Mouse (Mus musculus) kidney, postnatal 25 days (tissue): ENCODE measurements around the gene Itpr1.

Experiments used
- DNase-seq, 2 experiments: peaks; one replicate each; pipeline ENCODE4 v3.0.0; 2021; ENCODE audit warnings: mixed read lengths in 2 of 2

The Itpr1 gene

DNA sequence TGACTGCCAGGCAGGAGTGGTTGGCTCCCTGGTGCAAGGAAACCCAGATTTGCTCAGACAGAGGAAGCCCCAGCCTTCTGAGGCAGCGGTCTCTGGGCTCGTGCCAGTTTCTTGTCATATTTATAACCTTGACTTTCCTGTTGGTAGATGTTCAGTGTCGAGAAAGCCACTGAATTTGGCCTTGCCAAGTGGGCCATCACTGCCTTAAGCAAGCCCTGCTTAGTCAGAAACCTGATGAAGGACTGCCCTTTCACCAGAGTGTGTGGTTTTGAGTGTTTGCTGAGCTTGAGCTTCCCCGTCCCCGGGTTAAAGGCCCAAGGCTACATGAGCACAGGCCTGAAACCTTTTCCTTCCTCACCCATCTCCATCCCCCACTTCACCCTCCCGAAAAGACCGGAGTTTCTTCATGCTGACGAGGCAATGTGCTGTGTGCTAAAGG is 263.9 kb downstream of the Itpr1 start:
- peak; percentile 81 to 83 for DNase-seq

DNA sequence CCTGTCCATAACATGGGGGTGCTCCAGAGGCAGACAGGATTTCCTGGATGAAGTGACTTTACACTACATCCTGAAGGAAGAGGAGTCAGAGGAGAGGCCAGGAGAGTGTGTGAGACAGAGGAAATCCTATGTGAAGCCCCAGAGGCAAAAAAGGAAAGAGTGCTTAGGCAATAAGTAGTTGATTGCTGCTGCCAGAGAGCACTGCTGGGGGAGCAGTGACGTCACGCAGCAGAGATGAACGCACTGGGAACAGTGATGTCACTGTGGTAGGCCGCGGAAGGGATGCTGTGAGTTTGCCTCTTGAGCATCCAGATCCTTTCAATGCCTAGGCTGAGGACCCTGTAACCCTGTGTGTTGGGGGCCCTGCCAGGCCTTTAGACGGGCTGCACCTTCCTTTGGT is 264.7 kb downstream of the Itpr1 start:
- DNase-seq = no peak

DNA sequence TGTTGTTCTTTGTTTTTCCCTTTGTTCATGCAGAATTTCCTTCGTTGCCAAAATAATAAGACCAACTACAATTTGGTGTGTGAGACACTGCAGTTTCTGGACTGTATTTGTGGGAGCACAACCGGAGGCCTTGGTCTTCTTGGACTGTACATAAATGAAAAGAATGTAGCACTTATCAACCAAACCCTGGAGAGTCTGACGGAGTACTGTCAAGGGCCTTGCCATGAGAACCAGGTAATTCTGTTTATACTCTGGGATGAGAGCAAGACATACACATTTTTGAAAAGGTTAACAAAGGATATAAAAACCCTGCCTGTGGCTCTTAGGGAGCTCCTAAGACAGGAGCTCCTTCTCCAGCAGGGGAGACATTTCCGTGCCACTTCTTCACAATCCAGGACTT is 268.3 kb downstream of the Itpr1 start:
- peak in 1 of 2 experiments; percentile 7 for DNase-seq

DNA sequence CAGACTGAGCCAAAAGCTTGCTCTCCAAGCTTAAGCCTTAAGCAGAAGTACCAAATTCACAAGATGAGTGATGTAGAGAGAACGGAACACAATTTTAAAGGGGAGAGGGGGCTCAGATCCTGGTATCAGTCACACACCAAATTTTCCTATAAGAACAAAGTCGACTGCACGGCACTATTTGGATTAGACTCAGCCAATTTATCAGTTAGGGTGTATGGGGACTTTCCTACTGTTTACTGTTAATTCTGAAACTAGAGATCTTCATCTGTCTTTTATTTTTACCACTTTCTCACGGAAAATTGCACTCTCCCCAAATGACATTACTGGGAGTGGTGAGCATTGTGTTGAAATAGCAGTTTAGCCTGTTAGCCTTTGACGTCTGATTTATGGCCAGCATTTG is 269.6 kb downstream of the Itpr1 start:
- peak in 1 of 2 experiments; percentile 0 for DNase-seq

DNA sequence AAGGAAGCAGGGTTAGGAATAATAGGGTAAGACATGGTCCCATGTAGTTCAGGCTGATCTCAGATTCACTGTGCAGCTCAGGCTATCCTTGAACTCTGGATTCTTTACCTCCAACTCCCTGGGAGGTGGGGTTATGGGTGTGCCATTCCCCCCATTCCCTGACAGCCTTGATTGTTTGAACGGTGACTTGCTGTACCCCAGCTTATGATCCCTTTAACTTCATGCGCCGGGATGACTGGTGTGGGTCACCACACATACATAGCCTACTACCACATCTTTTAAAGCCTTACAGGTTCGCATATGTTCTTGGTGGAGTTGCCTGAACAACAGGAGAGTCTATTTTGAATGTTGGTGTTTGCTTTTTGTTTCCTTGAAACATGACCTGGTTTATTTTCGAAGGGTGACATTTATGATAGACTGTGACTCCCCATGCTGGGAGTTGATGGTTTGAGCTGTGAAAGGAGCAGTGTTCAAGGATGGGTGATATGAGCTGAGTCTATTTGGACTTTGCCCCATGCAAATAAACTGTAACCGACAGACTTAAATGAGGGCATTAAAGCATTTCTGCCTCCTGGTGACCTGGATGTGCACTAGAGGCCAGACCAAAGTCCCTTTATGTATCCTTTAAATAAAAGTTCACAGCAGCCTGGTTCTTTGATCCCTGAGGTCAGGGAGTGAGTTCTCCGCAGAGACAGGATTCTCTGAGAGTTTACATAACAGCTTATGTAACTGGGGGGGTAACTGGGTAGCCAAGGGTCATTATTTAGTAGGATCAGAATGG is 273.5 kb downstream of the Itpr1 start:
- peak in 1 of 2 experiments; percentile 73 for DNase-seq

DNA sequence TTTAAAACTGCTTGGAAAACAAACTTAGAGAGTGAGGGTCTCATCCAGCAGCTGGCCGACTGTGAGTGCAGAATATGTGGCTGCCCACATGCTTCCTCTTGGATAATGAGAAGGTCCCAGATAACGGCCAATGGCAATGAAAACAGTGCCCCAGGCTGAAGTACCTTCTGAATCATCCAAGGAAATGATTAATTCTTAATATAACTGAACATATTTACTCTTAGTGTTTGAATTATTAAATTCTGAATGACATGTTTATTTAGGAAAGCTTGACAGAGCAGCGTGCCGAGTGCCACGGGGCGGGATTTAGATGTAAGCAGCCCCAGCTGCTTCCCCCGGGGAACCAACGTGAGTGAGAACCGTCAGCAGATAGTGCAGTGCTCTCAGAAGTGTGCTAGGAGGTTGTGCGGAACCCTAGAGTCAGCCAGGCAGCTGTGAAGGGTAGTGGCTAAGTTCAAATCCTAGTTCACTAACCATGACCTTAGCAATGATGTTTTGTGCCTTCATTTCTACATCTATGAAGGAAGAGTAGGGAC is 274.5 kb downstream of the Itpr1 start:
- DNase-seq = peak in 1 of 2 experiments; percentile 35

DNA sequence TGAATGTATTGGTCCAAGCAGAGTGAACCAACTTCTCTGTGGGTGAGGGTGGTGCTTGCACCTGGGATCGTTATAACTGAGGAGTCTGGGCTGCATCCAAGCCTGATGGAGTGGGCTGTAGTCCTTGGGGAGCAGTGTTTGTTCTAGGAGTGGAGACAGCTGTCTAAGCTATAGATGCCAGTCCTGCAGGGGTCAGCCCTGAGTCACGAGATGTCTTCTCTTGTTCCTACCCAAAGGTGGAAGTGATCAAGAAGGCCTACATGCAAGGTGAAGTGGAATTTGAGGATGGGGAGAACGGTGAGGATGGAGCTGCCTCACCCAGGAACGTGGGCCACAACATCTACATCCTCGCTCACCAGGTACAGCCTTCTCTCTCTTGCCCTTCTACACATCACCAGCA is 275.4 kb downstream of the Itpr1 start:
- peak; percentile 37 to 43 for DNase-seq

DNA sequence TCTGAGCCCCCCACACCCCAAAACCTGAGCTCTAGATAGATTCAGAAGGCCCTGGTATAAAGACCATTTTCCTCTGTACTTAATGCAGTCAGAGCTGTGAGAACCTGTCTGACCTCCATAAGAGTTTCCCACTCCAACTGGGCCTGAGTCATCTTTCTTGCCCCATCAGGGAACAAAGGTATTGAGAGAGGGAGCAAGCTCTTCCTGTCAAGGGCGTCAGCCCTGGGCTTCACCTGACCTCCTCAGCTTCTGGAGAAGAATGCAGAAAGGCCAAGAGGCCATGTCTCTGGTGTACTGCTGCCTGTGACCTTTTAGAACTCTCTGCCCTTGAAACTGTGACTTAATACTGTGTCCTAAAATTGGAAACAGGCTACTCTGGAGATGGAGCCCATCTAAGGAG is 279.1 kb downstream of the Itpr1 start:
- DNase-seq = peak in 1 of 2 experiments; percentile 35

DNA sequence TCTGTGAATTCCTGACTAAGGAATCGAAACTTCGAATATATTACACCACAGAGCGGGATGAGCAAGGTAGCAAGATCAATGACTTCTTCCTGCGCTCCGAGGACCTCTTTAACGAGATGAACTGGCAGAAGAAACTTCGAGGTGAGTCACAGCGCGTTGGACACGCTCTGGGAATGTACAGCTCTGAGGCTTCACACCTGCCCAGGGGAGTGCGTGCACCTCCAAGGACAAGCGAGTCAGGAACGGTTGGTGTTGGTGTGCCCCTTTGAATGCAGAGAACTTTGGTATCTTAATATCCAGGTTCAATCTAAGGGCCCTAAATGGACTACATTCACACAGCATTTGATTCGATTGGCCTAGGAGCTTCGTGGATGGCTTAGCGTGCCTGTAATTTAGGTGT is 280.9 kb downstream of the Itpr1 start:
- peak in 1 of 2 experiments; percentile 30 for DNase-seq

DNA sequence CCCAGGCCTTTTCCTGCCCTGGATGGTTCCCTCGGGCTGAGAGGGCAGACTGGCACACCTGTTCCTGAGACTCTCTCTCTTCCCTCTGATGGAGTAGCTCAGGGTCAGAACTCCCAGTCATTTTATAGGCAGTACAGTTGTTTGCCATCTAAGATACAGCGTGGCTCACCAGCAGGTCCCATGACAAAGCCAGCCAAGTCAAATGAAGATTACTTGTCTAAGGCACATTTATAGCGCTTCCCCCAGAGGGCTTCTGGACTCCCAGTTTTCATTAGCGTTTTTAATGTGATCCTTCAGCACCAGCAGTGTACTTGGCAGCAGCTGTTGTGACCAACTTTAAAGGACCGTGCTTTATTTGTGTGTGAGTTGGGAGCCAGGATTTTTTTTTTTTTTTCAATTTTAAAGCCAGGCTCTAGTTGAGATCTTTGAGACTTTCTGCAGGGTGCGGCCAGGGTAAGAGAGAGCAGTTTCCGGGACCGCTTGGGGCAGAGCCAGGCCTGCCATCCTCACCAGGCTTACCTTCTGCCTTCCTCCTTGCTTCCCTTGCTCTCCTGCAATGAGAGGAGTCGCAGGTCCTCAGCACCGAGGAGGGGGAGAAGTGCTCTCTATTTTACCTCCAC is 281.4 kb downstream of the Itpr1 start:
- DNase-seq = peak in 1 of 2 experiments; percentile 29

DNA sequence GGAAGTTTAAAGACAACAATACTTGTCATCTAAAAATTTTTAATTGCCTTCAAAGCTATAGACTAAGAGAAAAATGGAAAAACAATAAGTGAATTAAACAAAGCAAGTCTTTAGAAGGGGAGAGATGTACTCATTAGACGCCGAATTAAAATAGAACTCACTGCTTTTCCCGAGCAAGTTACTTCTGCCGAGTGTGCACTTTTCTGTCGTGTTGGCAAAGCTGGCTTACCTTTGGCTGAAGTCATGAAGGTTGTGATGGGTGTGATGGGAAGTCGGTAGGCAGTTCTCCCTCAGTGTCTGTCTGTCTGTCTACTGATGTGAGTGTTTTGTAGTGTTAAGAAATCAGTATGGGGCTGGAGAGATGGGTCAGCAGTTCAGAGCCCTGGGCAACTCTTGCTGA is 282.1 kb downstream of the Itpr1 start:
- DNase-seq = peak in 1 of 2 experiments; percentile 28

DNA sequence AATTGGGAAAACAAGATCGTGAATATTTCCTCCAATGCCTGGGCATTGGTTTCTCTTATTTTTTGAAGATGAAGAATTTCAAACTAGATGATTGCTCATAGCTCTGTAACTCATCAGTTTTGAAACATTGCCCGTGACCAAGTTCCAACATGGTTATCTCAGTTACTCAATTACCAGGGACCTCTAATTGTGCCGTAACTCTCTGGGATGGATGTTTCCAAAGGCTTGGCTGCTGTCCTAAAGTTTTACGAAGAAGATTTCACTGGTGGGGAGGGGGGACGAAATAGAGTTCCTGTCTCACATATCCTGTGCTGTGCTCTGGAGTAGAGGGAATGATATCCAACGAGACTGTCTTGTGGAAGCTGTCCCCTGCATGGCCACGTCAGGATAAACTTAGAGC is 285.2 kb downstream of the Itpr1 start:
- DNase-seq = peak; percentile 32 to 53

DNA sequence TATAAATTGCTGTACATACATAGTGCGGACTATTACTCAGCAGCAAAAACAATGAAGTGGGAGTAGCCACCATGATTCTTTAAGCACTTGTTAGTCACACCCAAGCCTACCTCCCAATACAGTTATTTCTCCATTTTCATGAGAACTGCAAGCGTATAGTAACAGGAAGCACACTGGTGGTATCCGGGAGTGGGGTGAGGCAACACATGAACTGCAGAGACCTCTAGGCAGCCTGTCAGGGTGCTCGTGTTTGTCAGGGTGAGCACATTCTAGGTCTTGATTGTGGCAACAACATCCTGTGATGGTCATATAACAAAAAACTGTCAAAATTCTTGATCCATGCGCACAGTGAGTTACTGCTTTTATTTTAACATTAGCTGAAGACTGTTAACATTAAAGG is 290.8 kb downstream of the Itpr1 start:
- DNase-seq = no peak

DNA sequence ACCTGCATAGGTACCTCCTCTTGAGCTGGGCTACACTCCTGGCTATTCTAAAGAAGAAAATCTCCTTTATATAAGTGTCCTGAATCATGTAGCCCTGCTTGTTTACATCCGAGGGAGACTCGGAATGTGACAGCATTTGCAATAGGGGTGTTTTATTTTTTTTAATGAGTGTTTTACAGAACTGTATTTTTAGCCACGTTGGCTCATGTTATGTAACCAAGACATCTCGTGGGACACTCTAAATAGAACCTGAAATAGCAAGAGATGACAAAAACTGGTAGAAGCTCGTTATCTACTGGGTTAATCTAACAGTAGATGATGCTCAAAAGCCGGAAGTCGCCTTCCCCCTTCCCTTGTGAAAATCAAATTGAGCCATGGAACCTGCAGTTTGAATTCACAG is 291.8 kb downstream of the Itpr1 start:
- no peak for DNase-seq

DNA sequence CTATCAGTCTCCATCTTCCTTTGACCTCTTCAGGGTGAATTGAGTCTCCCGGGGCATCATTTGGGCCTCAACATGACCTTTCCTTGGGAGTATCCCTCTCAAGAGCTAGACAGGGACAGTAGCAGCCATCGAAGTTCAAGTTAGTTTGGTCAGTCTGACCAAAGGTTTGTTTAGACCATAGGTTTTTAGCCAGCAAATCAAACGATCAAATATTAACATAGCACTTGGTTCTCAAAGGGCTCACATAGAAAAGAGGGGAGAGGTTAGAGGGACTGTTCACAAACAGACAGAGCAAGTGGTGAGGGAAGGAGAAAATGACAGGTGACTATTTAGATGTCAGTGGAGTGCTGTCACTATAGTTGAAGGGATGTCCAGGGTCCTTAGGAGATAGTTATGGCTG is 293.3 kb downstream of the Itpr1 start:
- no peak for DNase-seq

DNA sequence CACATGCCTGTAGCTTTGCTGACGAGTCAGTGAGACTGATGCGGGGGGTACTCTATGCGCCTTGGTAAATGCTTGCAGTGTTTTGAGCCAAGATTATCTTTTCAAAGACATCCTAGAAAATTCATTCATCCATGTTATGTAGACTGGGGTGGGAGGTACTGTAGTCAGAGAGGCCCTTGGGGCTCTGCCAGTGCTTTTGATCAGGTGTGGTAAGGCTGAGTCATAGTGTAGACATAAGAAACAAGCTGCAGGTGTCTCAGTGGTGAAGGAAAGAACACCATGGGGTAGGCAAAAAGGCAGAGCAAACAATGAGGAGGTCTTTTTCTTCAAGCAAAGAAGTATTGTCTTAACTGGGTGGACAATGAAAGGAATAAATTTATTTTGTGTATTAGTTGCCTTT is 294.4 kb downstream of the Itpr1 start:
- DNase-seq = no peak

DNA sequence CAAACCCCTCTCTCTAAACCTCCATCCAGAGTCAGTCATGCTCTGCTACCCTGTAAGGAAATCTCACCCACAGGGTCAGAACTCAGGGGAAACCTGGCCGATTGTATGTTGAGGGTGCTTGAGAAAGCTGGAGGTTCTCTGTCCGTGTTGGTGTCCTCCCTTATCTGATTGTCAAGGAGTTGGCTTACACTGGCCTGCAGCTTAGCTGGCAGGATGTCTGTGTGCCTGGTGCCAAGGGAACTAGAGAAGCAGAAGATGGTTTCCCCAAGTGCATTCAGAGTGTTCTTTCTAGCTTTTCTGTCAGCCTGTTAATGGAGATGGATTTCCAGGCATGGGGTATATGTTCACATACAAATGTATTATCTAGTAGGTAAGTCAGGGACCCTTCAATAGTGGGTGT is 296.4 kb downstream of the Itpr1 start:
- DNase-seq = no peak

DNA sequence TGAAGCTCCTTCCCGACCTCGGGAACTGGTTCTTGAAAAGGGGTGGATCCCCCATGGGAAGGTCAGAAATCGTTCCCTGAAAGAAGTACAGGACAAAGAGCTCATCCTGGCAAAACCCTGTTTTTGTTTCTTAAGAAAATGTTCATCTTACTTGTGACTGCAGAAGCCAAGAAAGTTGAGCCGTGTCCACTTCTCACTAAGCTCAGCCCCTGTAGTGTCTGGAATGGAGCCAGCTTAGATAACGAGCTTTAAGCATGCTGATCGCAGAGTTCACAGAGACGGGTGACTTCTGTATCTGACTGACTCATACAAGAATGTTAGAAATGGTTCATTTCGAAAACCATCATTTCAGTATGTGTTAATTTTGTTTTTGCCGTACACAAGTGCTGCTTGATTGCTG is 297.2 kb downstream of the Itpr1 start:
- DNase-seq = no peak

DNA sequence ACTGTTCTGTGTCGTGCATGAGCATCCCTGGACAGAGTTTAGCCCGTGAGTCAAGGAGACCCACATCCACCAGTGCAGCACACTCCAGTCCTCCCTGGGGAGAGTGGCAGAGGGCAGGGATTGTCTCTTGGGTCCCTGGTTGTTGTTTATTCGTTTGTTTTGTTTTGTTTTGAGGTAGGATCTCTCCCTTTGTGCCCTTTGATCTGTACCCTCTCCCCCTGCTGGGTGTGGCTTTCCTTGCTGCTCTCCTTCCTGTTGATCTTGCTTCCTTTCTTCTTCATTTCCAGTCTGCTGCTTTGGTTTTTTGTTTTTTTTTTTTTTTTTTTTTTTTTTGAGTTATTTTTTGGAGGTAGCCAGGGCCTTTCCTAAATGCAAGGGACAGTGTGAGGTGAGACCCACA is 299.2 kb downstream of the Itpr1 start:
- DNase-seq = no peak

DNA sequence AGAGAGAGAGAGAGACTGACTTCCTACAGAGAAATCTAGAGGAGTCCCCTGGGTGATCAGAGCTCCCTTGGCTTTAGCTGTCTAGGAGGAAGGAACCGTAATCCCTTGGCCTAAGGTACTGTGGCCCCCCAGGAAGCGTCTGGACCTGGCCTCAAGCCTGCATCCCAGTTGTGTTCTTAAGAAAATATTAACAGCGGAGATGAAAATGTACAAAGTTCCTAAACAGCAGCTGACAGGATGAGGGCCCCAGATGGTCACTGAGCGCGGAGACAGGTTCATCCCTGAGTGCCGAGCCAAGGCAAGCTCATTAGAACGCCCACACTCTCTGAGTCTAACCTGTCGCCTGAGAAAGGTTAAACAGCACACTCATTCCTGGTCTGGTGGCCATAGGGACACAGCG is 300.1 kb downstream of the Itpr1 start:
- peak; percentile 70 to 90 for DNase-seq

DNA sequence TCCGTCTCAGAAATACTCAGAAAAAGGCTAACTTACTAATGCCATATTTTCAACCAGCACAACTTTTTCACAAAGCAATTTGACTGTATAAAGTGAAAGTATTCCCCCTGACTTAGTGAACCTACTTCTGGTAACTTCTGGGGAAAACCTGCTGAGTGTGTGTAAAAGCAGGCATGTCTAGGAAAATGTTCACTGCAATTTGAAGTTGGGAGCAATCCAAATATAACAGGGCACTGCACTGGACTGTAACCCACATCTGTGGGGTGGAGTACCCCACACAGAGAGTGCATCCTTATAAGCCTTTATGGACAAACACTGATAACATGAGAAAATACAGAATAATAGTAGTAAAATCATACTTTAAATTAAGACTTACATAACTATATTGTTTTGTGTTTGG is 303.4 kb downstream of the Itpr1 start:
- no peak for DNase-seq

DNA sequence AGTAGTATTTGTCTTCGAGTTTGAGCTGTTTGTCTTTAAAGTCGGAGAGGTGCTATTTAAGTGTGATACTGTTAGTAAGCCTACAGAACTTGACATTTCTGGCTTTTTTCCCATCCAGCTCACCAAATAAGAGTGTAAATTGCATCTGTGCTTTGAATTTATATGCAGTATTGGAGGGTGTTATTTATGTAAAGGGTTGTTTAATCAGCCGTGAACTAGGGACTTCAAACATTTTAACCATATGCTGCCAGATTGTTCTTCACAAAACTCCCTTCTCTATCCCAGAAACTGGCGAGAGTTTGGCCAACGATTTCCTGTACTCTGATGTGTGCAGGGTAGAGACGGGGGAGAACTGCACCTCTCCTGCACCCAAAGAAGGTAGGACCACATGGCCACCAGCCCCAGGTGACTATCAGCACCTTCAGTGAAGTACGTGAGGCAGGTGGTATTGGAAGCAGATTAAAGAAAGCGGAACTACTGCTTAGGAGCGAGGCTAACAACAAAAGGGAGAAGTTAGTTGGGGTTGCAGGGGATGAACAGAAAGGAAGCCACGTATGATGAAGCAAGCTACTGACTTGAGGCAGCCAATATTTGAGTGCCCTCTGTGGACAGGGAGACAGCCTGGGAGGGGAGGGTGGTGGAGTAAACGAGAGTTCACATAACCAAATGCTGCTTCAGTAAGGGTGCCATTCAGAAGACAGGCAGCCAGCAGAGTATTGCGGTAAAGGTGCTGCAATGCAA is 304.5 kb downstream of the Itpr1 start:
- no peak for DNase-seq

DNA sequence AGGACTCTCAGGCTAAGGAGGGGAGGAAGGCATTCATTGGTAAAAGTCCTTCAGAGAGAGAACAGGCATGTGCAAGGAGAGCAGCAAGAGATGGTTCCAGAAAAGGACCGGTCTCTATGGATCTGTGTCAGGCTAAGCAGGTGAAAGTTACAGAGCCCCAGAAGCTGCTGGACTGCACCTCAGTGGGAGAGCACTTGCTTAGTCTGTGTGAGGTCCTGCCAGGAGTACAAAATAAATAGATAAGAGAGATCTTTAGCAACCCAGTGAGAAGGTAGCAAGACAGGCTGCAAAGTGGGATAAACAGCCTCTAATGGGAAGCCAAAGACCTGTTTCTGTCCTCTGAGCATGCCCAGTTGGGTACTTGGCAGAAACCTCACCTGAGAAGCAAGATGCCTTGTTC is 305.1 kb downstream of the Itpr1 start:
- DNase-seq = no peak

DNA sequence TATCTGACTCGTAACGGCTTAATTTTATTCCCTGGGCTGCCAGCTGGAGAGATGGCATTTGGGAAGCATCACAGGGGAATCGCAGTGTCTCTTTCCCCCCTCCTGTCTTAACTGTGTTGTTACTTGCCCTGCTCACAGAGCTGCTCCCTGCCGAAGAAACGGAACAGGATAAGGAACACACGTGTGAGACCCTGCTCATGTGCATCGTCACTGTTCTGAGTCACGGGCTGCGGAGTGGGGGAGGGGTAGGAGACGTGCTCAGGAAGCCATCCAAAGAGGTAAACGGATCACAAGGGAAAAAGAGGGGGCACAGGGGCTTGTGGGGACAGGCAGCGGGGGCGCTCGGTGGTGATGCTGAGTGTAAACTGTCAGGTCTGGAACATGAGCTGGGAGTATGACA is 305.7 kb downstream of the Itpr1 start:
- DNase-seq = no peak
